Comparison of ENCODE assay signal across 9 mouse cellular contexts in the genomic region with DNA sequence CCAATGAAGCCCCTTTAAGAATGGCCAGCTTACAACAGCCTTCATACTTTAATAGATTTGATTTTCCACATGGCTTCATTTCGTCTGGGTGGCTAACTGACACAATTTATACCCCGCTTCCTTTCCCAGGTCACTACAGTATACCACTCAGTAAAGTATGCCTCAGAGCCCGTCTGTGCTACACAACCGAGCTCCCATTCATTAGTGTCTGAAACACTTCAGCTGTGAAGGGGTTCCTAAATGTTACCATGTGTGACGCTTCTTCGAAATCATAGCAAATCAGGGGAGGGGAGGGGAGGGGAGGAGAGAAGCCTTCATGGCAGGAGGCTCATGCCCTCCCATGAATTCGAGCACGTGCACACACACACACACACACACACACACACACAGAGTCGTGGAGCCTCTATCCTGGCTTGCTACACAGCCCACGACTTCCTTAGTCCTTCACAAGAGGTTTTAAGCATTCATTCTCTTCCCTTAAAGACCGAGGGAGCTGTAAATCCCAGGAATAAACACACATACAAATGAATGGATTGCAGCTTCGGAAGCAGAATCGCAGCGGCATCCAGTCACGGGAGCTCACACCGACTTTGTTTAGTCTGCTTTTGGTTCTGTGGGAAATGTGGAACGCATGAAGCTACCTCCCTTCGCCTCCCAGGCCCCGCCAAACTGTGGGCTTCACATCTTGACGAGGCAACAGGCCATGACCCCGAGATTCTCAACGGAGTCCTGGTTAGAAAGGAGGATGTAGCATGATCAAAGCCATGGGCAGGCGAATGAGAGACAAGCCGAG.
DNase-seq lines count a peak whose midpoint lies in the region; ATAC-seq and TF ChIP-seq lines count a peak whose summit lies in the region.
"Had no signal": no experiment of that assay in that cellular context is flagged by ENCODE, and none has a peak within 500 bp of the region (broad histone marks: within the 10 kb centered on the region; RNA-seq: fewer than 3 reads in every experiment).

No protein-coding gene starts in this region.

- H3K4me1 ChIP-seq in liver, embryonic 11.5 days (replicated peaks; ENCODE audit: control insufficient read depth, insufficient read depth, low read length): peaks cover 19% of the 10 kb centered on the region
- H3K4me1 ChIP-seq in forebrain, embryonic 16.5 days (replicated peaks; ENCODE audit: control insufficient read depth, insufficient read depth, low read length): peaks cover 9% of the 10 kb centered on the region
- peaks cover 0 to 12% of the 10 kb centered on the region in 2 experiments; a peak in 2 of 4 replicates for H3K4me1 ChIP-seq in liver, embryonic 14.5 days (replicated peaks; ENCODE audit: control insufficient read depth in 2 of 2, insufficient read depth in 2 of 2, low read length in 1 of 2)
- H3K4me1 ChIP-seq in stomach, embryonic 14.5 days (ENCODE audit: control insufficient read depth, insufficient read depth, low read length): peaks cover 35% of the 10 kb centered on the region

- intact Hi-C loops in left cerebral cortex, postnatal 4 days (cut with DNase I): no loop called here

- peaks cover 2% of the 10 kb centered on the region for H3K36me3 ChIP-seq in liver, embryonic 11.5 days (ENCODE audit: control insufficient read depth, insufficient read depth, low read length)
- H3K36me3 ChIP-seq in forebrain, embryonic 16.5 days (ENCODE audit: control insufficient read depth, insufficient read depth): no peaks in the 10 kb centered on the region
- no peaks in the 10 kb centered on the region for H3K36me3 ChIP-seq in liver, embryonic 14.5 days (replicated peaks; ENCODE audit: control insufficient read depth, insufficient read depth, low read depth)
- H3K36me3 ChIP-seq in stomach, embryonic 14.5 days (ENCODE audit: control insufficient read depth, insufficient read depth, low read length): peaks cover 11% of the 10 kb centered on the region

- 0 out of 2 replicates have a peak, but pooled peaks have one; percentile 8 for ATAC-seq in liver, embryonic 11.5 days (replicated peaks; ENCODE audit: low FRiP score)
- ATAC-seq in forebrain, embryonic 16.5 days: peak; percentile 58; the same call in 1 of the 2 replicates
- ATAC-seq in liver, embryonic 14.5 days (ENCODE audit: insufficient read depth): no peak
- peak; percentile 83; the same call in 1 of the 2 replicates for ATAC-seq in stomach, embryonic 14.5 days (ENCODE audit: insufficient number of reproducible peaks, insufficient read depth, low FRiP score, low read depth)

- peak overlapping the region; percentile 52 for H3K4me3 ChIP-seq in liver, embryonic 11.5 days (ENCODE audit: low read depth, low read length)
- H3K4me3 ChIP-seq in forebrain, embryonic 16.5 days (replicated peaks; ENCODE audit: low read length): no peak overlapping the region
- H3K4me3 ChIP-seq in liver, embryonic 14.5 days (ENCODE audit: insufficient read depth in 1 of 2, low read depth in 2 of 2, low read length in 2 of 2): peak overlapping the region in 1 of 2 experiments; percentile 75; a peak in 1 of 4 replicates
- H3K4me3 ChIP-seq in stomach, embryonic 14.5 days (ENCODE audit: low read depth, low read length): no peak overlapping the region

- WGBS in liver, embryonic 11.5 days: 56% methylated on average over 24 of the region's 24 CpGs
- WGBS in forebrain, embryonic 16.5 days: 35% methylated on average over 24 of the region's 24 CpGs
- 50% methylated on average over 24 of the region's 24 CpGs for WGBS in liver, embryonic 14.5 days (ENCODE audit: insufficient replicate concordance)
- WGBS in stomach, embryonic 14.5 days: 23% methylated on average over 24 of the region's 24 CpGs

- 0 out of 2 replicates have a peak overlapping the region, but pooled peaks have one; percentile 38 for H3K9ac ChIP-seq in liver, embryonic 11.5 days (ENCODE audit: low read depth, low read length)
- no peak overlapping the region for H3K9ac ChIP-seq in forebrain, embryonic 16.5 days (replicated peaks; ENCODE audit: low read depth, low read length)
- no peak overlapping the region for H3K9ac ChIP-seq in liver, embryonic 14.5 days (replicated peaks)
- H3K9ac ChIP-seq in stomach, embryonic 14.5 days (replicated peaks; ENCODE audit: low read depth, low read length): no peak overlapping the region

- H3K9me3 ChIP-seq in liver, embryonic 11.5 days (ENCODE audit: control insufficient read depth, low read length): no peaks in the 10 kb centered on the region
- H3K9me3 ChIP-seq in forebrain, embryonic 16.5 days (ENCODE audit: control insufficient read depth, low read length): no peaks in the 10 kb centered on the region
- no peaks in the 10 kb centered on the region for H3K9me3 ChIP-seq in liver, embryonic 14.5 days (ENCODE audit: control insufficient read depth, low read length)
- no peaks in the 10 kb centered on the region for H3K9me3 ChIP-seq in stomach, embryonic 14.5 days (ENCODE audit: control insufficient read depth, low read depth, low read length)

- TF ChIP-seq EP300 in liver, embryonic 14.5 days (IDR thresholded peaks at IDR 0.05; ENCODE audit: low read depth): no peak

- no peaks in the 10 kb centered on the region for H3K27me3 ChIP-seq in liver, embryonic 11.5 days (replicated peaks; ENCODE audit: control insufficient read depth, insufficient read depth, low read length)
- H3K27me3 ChIP-seq in forebrain, embryonic 16.5 days (replicated peaks; ENCODE audit: control insufficient read depth, insufficient read depth, low read length): no peaks in the 10 kb centered on the region
- H3K27me3 ChIP-seq in liver, embryonic 14.5 days (ENCODE audit: control insufficient read depth, insufficient read depth, low read length): no peaks in the 10 kb centered on the region
- no peaks in the 10 kb centered on the region for H3K27me3 ChIP-seq in stomach, embryonic 14.5 days (ENCODE audit: control insufficient read depth, insufficient read depth, low read length)

- no peak for DNase-seq in liver, embryonic 11.5 days (ENCODE audit: low spot score)
- no peak for DNase-seq in liver
- no peak for DNase-seq in liver, embryonic 14.5 days (ENCODE audit: low read depth in 3 of 3, low spot score in 3 of 3)
- no peak for DNase-seq in right cerebral cortex, postnatal 25 days
- DNase-seq in left cerebral cortex, postnatal 4 days: no peak
- DNase-seq in lung, postnatal 10 days: no peak
- DNase-seq: cerebellum, adult 11-12 months had no signal

- TF ChIP-seq CTCF in liver, embryonic 14.5 days (IDR thresholded peaks at IDR 0.05; ENCODE audit: low read depth): no peak

- peak overlapping the region; percentile 24 for H3K4me2 ChIP-seq in liver, embryonic 11.5 days
- peak overlapping the region; percentile 20 for H3K4me2 ChIP-seq in forebrain, embryonic 16.5 days (ENCODE audit: low read length)
- H3K4me2 ChIP-seq in liver, embryonic 14.5 days (ENCODE audit: low read depth): peak overlapping the region; percentile 58
- H3K4me2 ChIP-seq in stomach, embryonic 14.5 days (replicated peaks; ENCODE audit: low read depth, low read length): peak overlapping the region; percentile 3; the same call in 1 of the 2 replicates

- peak overlapping the region; percentile 4; the same call in 1 of the 2 replicates for H3K27ac ChIP-seq in liver, embryonic 11.5 days (ENCODE audit: low read depth, low read length)
- no peak overlapping the region for H3K27ac ChIP-seq in forebrain, embryonic 16.5 days (ENCODE audit: low read length)
- no peak overlapping the region for H3K27ac ChIP-seq in liver, embryonic 14.5 days
- H3K27ac ChIP-seq in stomach, embryonic 14.5 days (ENCODE audit: low read length): peak overlapping the region; percentile 35; the same call in 1 of the 2 replicates

Comparison
In these comparisons a context has a peak if more than half of its experiments do, and no peak if none do; other contexts are left out.
1. H3K27ac ChIP-seq: peak in liver, embryonic 11.5 days (single experiment) and stomach, embryonic 14.5 days (single experiment); none in forebrain, embryonic 16.5 days (single experiment) and liver, embryonic 14.5 days (single experiment).
2. H3K4me2 ChIP-seq: peak in every context shown above with its lines; median percentile 58 in liver, embryonic 14.5 days; 24 in liver, embryonic 11.5 days; 20 in forebrain, embryonic 16.5 days; 3 in stomach, embryonic 14.5 days.